Mouse (Mus musculus): ENCODE results near the gene Rap2a. TPM values are rescaled to one million over a fixed set of nuclear protein-coding genes. Genes with fewer than 3 reads are reported as not detected.

Rap2a gene
- polyA plus RNA-seq, 1 experiment from 2014 or later = 21.8 TPM

- H3K4me3 ChIP-seq = no peak overlapping the region
- no peaks in the 10 kb centered on the region for H3K4me1 ChIP-seq
- H3K9ac ChIP-seq = no peak overlapping the region
- WGBS = 82% methylated on average over 3 of the region's 3 CpGs
- H3K36me3 ChIP-seq = no peaks in the 10 kb centered on the region
- H3K27ac ChIP-seq = no peak overlapping the region
- H3K9me3 ChIP-seq = no peaks in the 10 kb centered on the region
- no peaks in the 10 kb centered on the region for H3K27me3 ChIP-seq (replicated peaks)
- no peak overlapping the region for H3K4me2 ChIP-seq (replicated peaks)
- ATAC-seq (ENCODE audit: low FRiP score, low read depth) = no peak
Observed at GRCm38 (mm10) chr14:120520843-120521242, 42.6 kb downstream of the Rap2a start.

- H3K9ac ChIP-seq = no peak overlapping the region
- no peak overlapping the region for H3K27ac ChIP-seq
- no peak overlapping the region for H3K4me3 ChIP-seq
- H3K27me3 ChIP-seq (replicated peaks) = no peaks in the 10 kb centered on the region
- H3K4me2 ChIP-seq (replicated peaks) = no peak overlapping the region
- WGBS = 96% methylated on average over 5 of the region's 5 CpGs
- H3K4me1 ChIP-seq = no peaks in the 10 kb centered on the region
- ATAC-seq (ENCODE audit: low FRiP score, low read depth) = no peak
- H3K36me3 ChIP-seq = no peaks in the 10 kb centered on the region
- H3K9me3 ChIP-seq = no peaks in the 10 kb centered on the region
Observed at GRCm38 (mm10) chr14:120523296-120523695, 45.1 kb downstream of the Rap2a start.

- Histone ChIP-seq H3K27ac (no peak overlapping the region), H3K27me3 (replicated peaks) (no peaks in the 10 kb centered on the region), H3K4me1 (no peaks in the 10 kb centered on the region), H3K9ac (no peak overlapping the region), H3K4me3 (no peak overlapping the region), H3K4me2 (replicated peaks) (no peak overlapping the region), H3K9me3 (no peaks in the 10 kb centered on the region), H3K36me3 (no peaks in the 10 kb centered on the region)
- ATAC-seq (ENCODE audit: low FRiP score, low read depth) = no peak
- 88% methylated on average over 2 of the region's 2 CpGs for WGBS
Observed at GRCm38 (mm10) chr14:120525644-120526043, 47.4 kb downstream of the Rap2a start.

- Histone ChIP-seq H3K4me2 (replicated peaks) (no peak overlapping the region), H3K9me3 (no peaks in the 10 kb centered on the region), H3K4me3 (no peak overlapping the region), H3K9ac (no peak overlapping the region), H3K27me3 (replicated peaks) (no peaks in the 10 kb centered on the region), H3K27ac (no peak overlapping the region), H3K4me1 (no peaks in the 10 kb centered on the region), H3K36me3 (no peaks in the 10 kb centered on the region)
- 95% methylated on average over 3 of the region's 3 CpGs for WGBS
- ATAC-seq (ENCODE audit: low FRiP score, low read depth) = no peak
Observed at GRCm38 (mm10) chr14:120533301-120533700, 55.1 kb downstream of the Rap2a start.

GRCm38 (mm10) chr14:120534841-120535271, 56.6 kb downstream of the Rap2a start:
- no peak overlapping the region for H3K27ac ChIP-seq
- H3K4me2 ChIP-seq (replicated peaks) = no peak overlapping the region
- no peaks in the 10 kb centered on the region for H3K27me3 ChIP-seq (replicated peaks)
- no peak overlapping the region for H3K9ac ChIP-seq
- no peak overlapping the region for H3K4me3 ChIP-seq
- H3K4me1 ChIP-seq = no peaks in the 10 kb centered on the region
- no peak for ATAC-seq (ENCODE audit: low FRiP score, low read depth)
- H3K9me3 ChIP-seq = no peaks in the 10 kb centered on the region
- 36% methylated on average over 3 of the region's 3 CpGs for WGBS
- no peaks in the 10 kb centered on the region for H3K36me3 ChIP-seq

- H3K9me3 ChIP-seq = no peaks in the 10 kb centered on the region
- no peak overlapping the region for H3K4me3 ChIP-seq
- no peak for ATAC-seq (ENCODE audit: low FRiP score, low read depth)
- WGBS = 77% methylated on average over 4 of the region's 4 CpGs
- no peaks in the 10 kb centered on the region for H3K27me3 ChIP-seq (replicated peaks)
- no peaks in the 10 kb centered on the region for H3K4me1 ChIP-seq
- no peak overlapping the region for H3K4me2 ChIP-seq (replicated peaks)
- H3K27ac ChIP-seq = no peak overlapping the region
- no peaks in the 10 kb centered on the region for H3K36me3 ChIP-seq
- no peak overlapping the region for H3K9ac ChIP-seq
Observed at GRCm38 (mm10) chr14:120535446-120535845, 57.2 kb downstream of the Rap2a start.

- H3K9me3 ChIP-seq = no peaks in the 10 kb centered on the region
- no peaks in the 10 kb centered on the region for H3K4me1 ChIP-seq
- no peaks in the 10 kb centered on the region for H3K36me3 ChIP-seq
- H3K27ac ChIP-seq = no peak overlapping the region
- H3K4me2 ChIP-seq (replicated peaks) = no peak overlapping the region
- ATAC-seq (ENCODE audit: low FRiP score, low read depth) = no peak
- H3K9ac ChIP-seq = no peak overlapping the region
- H3K27me3 ChIP-seq (replicated peaks) = no peaks in the 10 kb centered on the region
- no peak overlapping the region for H3K4me3 ChIP-seq
- WGBS = 88% methylated on average over 3 of the region's 3 CpGs
Observed at GRCm38 (mm10) chr14:120535924-120536323, 57.7 kb downstream of the Rap2a start.

- Histone ChIP-seq H3K4me1 (no peaks in the 10 kb centered on the region), H3K36me3 (no peaks in the 10 kb centered on the region), H3K4me3 (no peak overlapping the region), H3K4me2 (replicated peaks) (no peak overlapping the region), H3K9ac (no peak overlapping the region), H3K27me3 (replicated peaks) (no peaks in the 10 kb centered on the region), H3K27ac (no peak overlapping the region), H3K9me3 (no peaks in the 10 kb centered on the region)
- ATAC-seq (ENCODE audit: low FRiP score, low read depth) = no peak
- WGBS = 73% methylated on average over 2 of the region's 2 CpGs
Observed at GRCm38 (mm10) chr14:120539128-120539527, 60.9 kb downstream of the Rap2a start.

GRCm38 (mm10) chr14:120539626-120540025, 61.4 kb downstream of the Rap2a start:
- WGBS = 58% methylated on average over 3 of the region's 3 CpGs
- no peaks in the 10 kb centered on the region for H3K27me3 ChIP-seq (replicated peaks)
- no peak overlapping the region for H3K4me2 ChIP-seq (replicated peaks)
- no peaks in the 10 kb centered on the region for H3K9me3 ChIP-seq
- H3K36me3 ChIP-seq = no peaks in the 10 kb centered on the region
- H3K4me1 ChIP-seq = no peaks in the 10 kb centered on the region
- H3K9ac ChIP-seq = no peak overlapping the region
- no peak overlapping the region for H3K27ac ChIP-seq
- ATAC-seq (ENCODE audit: low FRiP score, low read depth) = no peak
- H3K4me3 ChIP-seq = no peak overlapping the region

- H3K4me2 ChIP-seq (replicated peaks) = no peak overlapping the region
- no peaks in the 10 kb centered on the region for H3K4me1 ChIP-seq
- H3K27me3 ChIP-seq (replicated peaks) = no peaks in the 10 kb centered on the region
- H3K9me3 ChIP-seq = no peaks in the 10 kb centered on the region
- WGBS = 73% methylated on average over 8 of the region's 8 CpGs
- no peak overlapping the region for H3K9ac ChIP-seq
- no peak overlapping the region for H3K27ac ChIP-seq
- no peak for ATAC-seq (ENCODE audit: low FRiP score, low read depth)
- no peak overlapping the region for H3K4me3 ChIP-seq
- no peaks in the 10 kb centered on the region for H3K36me3 ChIP-seq
Observed at GRCm38 (mm10) chr14:120542445-120542844, 64.2 kb downstream of the Rap2a start.

GRCm38 (mm10) chr14:120542976-120543375, 64.7 kb downstream of the Rap2a start:
- 76% methylated on average over 3 of the region's 3 CpGs for WGBS
- Histone ChIP-seq H3K9ac (no peak overlapping the region), H3K4me3 (no peak overlapping the region), H3K36me3 (no peaks in the 10 kb centered on the region), H3K27ac (no peak overlapping the region), H3K4me2 (replicated peaks) (no peak overlapping the region), H3K4me1 (no peaks in the 10 kb centered on the region), H3K27me3 (replicated peaks) (no peaks in the 10 kb centered on the region), H3K9me3 (no peaks in the 10 kb centered on the region)
- ATAC-seq (ENCODE audit: low FRiP score, low read depth) = no peak

- Histone ChIP-seq H3K4me1 (no peaks in the 10 kb centered on the region), H3K27me3 (replicated peaks) (no peaks in the 10 kb centered on the region), H3K9ac (no peak overlapping the region), H3K36me3 (no peaks in the 10 kb centered on the region), H3K27ac (no peak overlapping the region), H3K4me3 (no peak overlapping the region), H3K9me3 (no peaks in the 10 kb centered on the region), H3K4me2 (replicated peaks) (no peak overlapping the region)
- WGBS = 86% methylated on average over 6 of the region's 6 CpGs
- no peak for ATAC-seq (ENCODE audit: low FRiP score, low read depth)
Observed at GRCm38 (mm10) chr14:120543846-120544245, 65.6 kb downstream of the Rap2a start.

- no peak overlapping the region for H3K4me2 ChIP-seq (replicated peaks)
- ATAC-seq (ENCODE audit: low FRiP score, low read depth) = no peak
- no peaks in the 10 kb centered on the region for H3K36me3 ChIP-seq
- WGBS = 85% methylated on average over 6 of the region's 6 CpGs
- H3K9ac ChIP-seq = no peak overlapping the region
- H3K27ac ChIP-seq = no peak overlapping the region
- H3K4me3 ChIP-seq = no peak overlapping the region
- no peaks in the 10 kb centered on the region for H3K4me1 ChIP-seq
- H3K27me3 ChIP-seq (replicated peaks) = no peaks in the 10 kb centered on the region
- H3K9me3 ChIP-seq = no peaks in the 10 kb centered on the region
Observed at GRCm38 (mm10) chr14:120544495-120544894, 66.3 kb downstream of the Rap2a start.

Data from neural tube, embryonic 12.5 days (tissue).